Mouse (Mus musculus): ENCODE results near the gene Slc9a5. TPM values are rescaled to one million over a fixed set of nuclear protein-coding genes. Genes with fewer than 3 reads are reported as not detected.

The Slc9a5 gene
- polyA plus RNA-seq, 1 experiment from 2014 or later: 13.8 TPM

GRCm38 (mm10) chr8:105346611-105347427 lies 1.8 kb upstream of the Slc9a5 start:
- peak; percentile 40 for ATAC-seq (ENCODE audit: low FRiP score, low read depth)
- WGBS: 3% methylated on average over 34 of the region's 34 CpGs
- H3K36me3 ChIP-seq: no peaks in the 10 kb centered on the region
- no peaks in the 10 kb centered on the region for H3K9me3 ChIP-seq
- no peaks in the 10 kb centered on the region; the same call in 1 of the 2 replicates for H3K27me3 ChIP-seq
- H3K27ac ChIP-seq (replicated peaks): peak overlapping the region; percentile 85; the same call in 1 of the 2 replicates
- H3K4me2 ChIP-seq: peak overlapping the region; percentile 99
- peaks cover 37% of the 10 kb centered on the region for H3K4me1 ChIP-seq (replicated peaks)
- peak overlapping the region; percentile 77 for H3K4me3 ChIP-seq
- 0 out of 2 replicates have a peak overlapping the region, but pooled peaks have one; percentile 82 for H3K9ac ChIP-seq

DNA sequence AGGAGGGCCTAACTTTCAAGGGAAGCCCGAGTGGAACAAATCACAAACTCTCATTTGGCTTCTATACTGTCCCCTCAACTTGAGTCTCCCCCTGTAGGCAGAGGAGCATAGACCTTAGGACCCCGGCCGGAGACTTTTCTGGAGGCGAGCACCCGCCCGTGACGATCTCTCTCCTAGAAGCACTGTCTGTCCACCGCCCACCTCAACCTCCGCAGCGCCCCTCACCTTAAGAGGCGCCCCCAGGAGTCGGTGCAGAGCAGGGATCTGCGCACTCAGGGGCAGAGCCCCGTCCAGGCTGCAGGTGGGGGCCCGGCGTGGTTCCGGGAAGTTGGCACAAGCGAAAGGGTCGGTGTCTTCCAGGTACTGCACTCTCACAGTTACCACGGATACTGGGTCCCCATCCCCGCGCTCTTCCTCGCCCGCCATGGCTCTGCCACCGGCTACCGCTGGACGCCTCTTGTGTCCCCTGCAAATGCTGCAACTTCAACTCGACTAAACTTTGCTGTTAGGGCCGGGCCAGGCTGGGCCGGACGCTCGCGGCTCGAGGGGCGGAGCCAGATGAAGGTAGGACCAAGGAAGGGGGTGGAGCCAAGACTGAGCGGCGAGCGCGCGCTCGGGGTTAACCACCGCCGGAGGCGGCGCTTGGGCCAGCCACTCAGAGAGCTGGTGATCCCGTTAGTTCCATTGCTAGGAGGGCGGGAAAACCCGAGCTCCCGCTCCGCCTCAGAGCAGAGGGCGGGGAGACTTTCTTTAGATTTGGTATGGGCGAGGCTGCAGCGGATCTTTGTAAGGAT lies 1.0 kb upstream of the Slc9a5 start, which contains the start of gene Fhod1:
TSS of gene Fhod1 (minus strand) at position 526 of the 794 bp plus-strand sequence.
- no peaks in the 10 kb centered on the region for H3K36me3 ChIP-seq
- peak within 1 kb of the TSS; percentile 82 for H3K9ac ChIP-seq
- 1% methylated on average over 53 of the region's 53 CpGs for WGBS
- peak within 1 kb of the TSS; percentile 85 for H3K27ac ChIP-seq (replicated peaks)
- H3K4me3 ChIP-seq: peak within 1 kb of the TSS; percentile 77
- no peaks in the 10 kb centered on the region; the same call in 1 of the 2 replicates for H3K27me3 ChIP-seq
- peak; percentile 87 for ATAC-seq (ENCODE audit: low FRiP score, low read depth)
- H3K4me2 ChIP-seq: peak within 1 kb of the TSS; percentile 99
- H3K9me3 ChIP-seq: no peaks in the 10 kb centered on the region
- peaks cover 37% of the 10 kb centered on the region for H3K4me1 ChIP-seq (replicated peaks)

DNA sequence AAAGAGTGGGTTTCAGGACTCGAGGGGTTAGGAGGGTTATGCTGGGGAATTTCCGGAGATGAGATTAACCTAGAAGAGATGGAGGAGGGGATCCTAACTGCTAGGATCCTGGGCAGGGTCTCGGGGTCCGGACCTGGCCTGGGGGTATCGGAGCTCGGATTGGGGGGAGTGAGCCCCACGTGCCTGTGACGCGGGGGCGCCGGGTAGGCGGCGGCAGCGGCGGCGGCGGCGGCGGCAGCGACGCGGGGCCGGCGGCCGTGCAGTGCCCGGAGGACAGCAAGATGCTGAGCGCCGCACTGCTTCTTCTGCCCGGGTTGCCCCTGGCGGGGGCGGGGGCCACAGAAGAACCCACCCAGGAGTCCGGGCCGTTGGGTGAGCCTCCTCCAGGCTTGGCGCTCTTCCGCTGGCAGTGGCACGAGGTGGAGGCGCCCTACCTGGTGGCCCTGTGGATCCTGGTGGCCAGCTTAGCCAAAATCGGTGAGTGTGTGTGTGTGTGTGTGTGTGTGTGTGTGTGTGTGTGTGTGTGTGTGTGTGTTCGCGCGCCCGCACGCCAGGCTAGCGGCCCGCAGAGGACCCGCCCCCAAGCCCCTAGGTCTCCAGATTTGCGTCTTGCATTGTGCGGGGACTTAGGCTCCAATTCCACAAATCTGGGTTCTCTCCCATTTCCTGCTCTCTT lies 591 bp downstream of the Slc9a5 start:
- under 1% methylated on average over 32 of the region's 48 CpGs for WGBS
- H3K27ac ChIP-seq (replicated peaks): peak overlapping the region; percentile 85
- H3K36me3 ChIP-seq: no peaks in the 10 kb centered on the region
- H3K4me3 ChIP-seq: peak overlapping the region; percentile 77
- H3K4me1 ChIP-seq (replicated peaks): peaks cover 37% of the 10 kb centered on the region
- peak overlapping the region; percentile 99 for H3K4me2 ChIP-seq
- H3K9me3 ChIP-seq: no peaks in the 10 kb centered on the region
- peak overlapping the region; percentile 82 for H3K9ac ChIP-seq
- H3K27me3 ChIP-seq: no peaks in the 10 kb centered on the region; the same call in 1 of the 2 replicates
- peak; percentile 29 for ATAC-seq (ENCODE audit: low FRiP score, low read depth)

DNA sequence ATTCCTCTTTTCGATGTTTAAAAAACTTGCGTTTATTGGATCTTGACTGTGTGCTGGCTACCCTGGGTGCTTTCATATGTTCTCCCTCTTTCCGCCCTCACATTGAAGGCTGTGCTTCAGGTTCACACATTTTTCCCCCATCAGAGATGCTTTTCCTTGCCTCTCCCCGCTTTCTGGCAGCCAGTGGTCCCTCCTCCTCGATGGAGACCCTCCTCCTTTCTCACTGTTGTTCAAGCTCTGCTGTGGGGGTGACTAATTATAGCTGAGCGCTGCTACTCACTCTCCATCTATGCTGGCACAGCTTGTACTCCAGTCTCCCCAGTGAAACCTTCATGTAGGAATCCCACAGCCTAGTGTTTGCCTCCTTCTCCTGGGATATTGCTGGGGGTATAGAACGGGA lies 1.5 kb downstream of the Slc9a5 start:
- H3K27me3 ChIP-seq: no peaks in the 10 kb centered on the region; the same call in 1 of the 2 replicates
- peaks cover 37% of the 10 kb centered on the region for H3K4me1 ChIP-seq (replicated peaks)
- H3K9ac ChIP-seq: 0 out of 2 replicates have a peak overlapping the region, but pooled peaks have one; percentile 9
- 34% methylated on average over 7 of the region's 7 CpGs for WGBS
- peak overlapping the region; percentile 99 for H3K4me2 ChIP-seq
- H3K27ac ChIP-seq (replicated peaks): peak overlapping the region; percentile 85; the same call in 1 of the 2 replicates
- H3K9me3 ChIP-seq: no peaks in the 10 kb centered on the region
- peak overlapping the region; percentile 77 for H3K4me3 ChIP-seq
- ATAC-seq (ENCODE audit: low FRiP score, low read depth): no peak
- H3K36me3 ChIP-seq: no peaks in the 10 kb centered on the region; the same call in 1 of the 2 replicates

- no peaks in the 10 kb centered on the region for H3K27me3 ChIP-seq
Observed at GRCm38 (mm10) chr8:105353583-105354135, 5.0 kb downstream of the Slc9a5 start.

GRCm38 (mm10) chr8:105354549-105354948 lies 5.9 kb downstream of the Slc9a5 start:
- no peak overlapping the region for H3K4me3 ChIP-seq
- H3K4me1 ChIP-seq (replicated peaks): peaks cover 17% of the 10 kb centered on the region
- no peaks in the 10 kb centered on the region for H3K9me3 ChIP-seq
- WGBS: 91% methylated on average over 4 of the region's 4 CpGs
- no peak overlapping the region for H3K4me2 ChIP-seq
- H3K27ac ChIP-seq (replicated peaks): no peak overlapping the region
- no peak for ATAC-seq (ENCODE audit: low FRiP score, low read depth)
- peaks cover 26% of the 10 kb centered on the region for H3K36me3 ChIP-seq
- H3K9ac ChIP-seq: no peak overlapping the region
- H3K27me3 ChIP-seq: no peaks in the 10 kb centered on the region

More at GRCm38 (mm10) chr8:105353583-105354135, 5.0 kb downstream of the Slc9a5 start:
- Histone ChIP-seq H3K36me3 (peaks cover 21% of the 10 kb centered on the region; the same call in 1 of the 2 replicates), H3K27ac (replicated peaks) (no peak overlapping the region), H3K4me3 (no peak overlapping the region), H3K9ac (no peak overlapping the region), H3K4me2 (no peak overlapping the region), H3K9me3 (no peaks in the 10 kb centered on the region), H3K4me1 (replicated peaks) (peaks cover 19% of the 10 kb centered on the region)
- no peak for ATAC-seq (ENCODE audit: low FRiP score, low read depth)
- 71% methylated on average over 8 of the region's 8 CpGs for WGBS

DNA sequence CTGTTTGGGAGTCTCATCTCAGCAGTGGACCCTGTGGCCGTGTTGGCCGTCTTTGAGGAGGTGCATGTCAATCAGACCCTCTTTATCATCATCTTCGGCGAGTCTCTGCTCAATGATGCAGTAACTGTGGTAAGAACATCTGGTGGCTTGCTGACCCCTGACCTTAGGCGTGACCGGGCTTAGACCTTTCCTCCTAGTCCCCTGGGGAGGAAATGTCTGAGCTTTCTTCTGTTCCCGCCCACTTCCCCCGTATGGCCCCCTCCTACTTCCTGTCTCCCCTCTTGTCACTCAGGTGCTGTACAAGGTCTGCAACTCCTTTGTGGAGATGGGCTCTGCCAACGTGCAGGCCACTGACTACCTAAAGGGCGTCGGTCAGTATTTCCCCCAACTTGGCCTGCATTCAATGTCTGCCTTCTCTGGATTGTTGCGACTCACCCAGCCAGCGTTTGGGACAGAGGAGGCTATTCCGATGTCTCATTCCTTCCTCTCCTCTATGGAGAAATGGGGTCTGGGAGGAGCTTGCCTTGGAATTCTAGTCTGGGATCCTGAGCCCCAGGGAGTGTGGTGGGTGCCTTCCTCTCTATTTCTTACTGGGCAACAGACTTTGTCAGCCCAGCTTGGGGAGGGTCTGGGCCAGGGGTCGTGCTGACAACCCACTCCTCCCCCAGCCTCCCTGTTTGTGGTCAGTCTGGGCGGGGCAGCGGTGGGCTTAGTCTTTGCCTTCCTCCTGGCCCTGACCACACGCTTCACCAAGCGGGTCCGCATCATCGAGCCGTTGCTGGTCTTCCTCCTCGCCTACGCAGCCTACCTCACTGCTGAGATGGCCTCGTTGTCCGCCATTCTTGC lies 6.8 kb downstream of the Slc9a5 start:
- peaks cover 9% of the 10 kb centered on the region for H3K4me1 ChIP-seq (replicated peaks)
- no peak overlapping the region for H3K4me3 ChIP-seq
- ATAC-seq (ENCODE audit: low FRiP score, low read depth): no peak
- WGBS: 61% methylated on average over 26 of the region's 26 CpGs
- H3K27ac ChIP-seq (replicated peaks): no peak overlapping the region
- peaks cover 26% of the 10 kb centered on the region for H3K36me3 ChIP-seq
- no peak overlapping the region for H3K4me2 ChIP-seq
- H3K9me3 ChIP-seq: no peaks in the 10 kb centered on the region
- H3K9ac ChIP-seq: no peak overlapping the region
- H3K27me3 ChIP-seq: no peaks in the 10 kb centered on the region

- Histone ChIP-seq H3K9me3 (no peaks in the 10 kb centered on the region), H3K9ac (no peak overlapping the region), H3K4me2 (no peak overlapping the region), H3K4me1 (replicated peaks) (peaks cover 4% of the 10 kb centered on the region; the same call in 1 of the 2 replicates), H3K27me3 (no peaks in the 10 kb centered on the region), H3K36me3 (peaks cover 26% of the 10 kb centered on the region), H3K4me3 (no peak overlapping the region), H3K27ac (replicated peaks) (no peak overlapping the region)
- WGBS: 87% methylated on average over 14 of the region's 14 CpGs
- no peak for ATAC-seq (ENCODE audit: low FRiP score, low read depth)
Observed at GRCm38 (mm10) chr8:105356681-105357080, 8.0 kb downstream of the Slc9a5 start.

DNA sequence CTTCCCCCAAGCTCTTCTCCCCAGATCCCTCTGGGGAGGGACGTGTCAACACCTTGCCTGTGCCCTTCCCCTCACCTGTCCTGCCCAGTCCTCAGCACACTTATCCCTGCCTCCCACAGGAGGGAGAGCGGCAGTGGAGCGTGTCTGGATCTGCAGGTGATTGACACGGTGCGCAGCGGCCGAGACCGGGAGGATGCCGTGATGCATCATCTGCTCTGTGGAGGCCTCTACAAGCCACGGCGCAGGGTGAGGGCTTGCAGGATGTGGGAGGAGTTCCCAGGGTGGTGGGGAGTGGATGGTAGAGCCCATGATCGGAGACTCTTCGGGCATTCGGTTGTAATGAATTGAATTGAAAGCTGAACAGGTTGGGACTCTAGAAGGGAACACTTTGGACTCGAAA lies 10.6 kb downstream of the Slc9a5 start:
- Histone ChIP-seq H3K9ac (no peak overlapping the region), H3K27me3 (no peaks in the 10 kb centered on the region), H3K4me2 (no peak overlapping the region), H3K9me3 (no peaks in the 10 kb centered on the region), H3K27ac (replicated peaks) (no peak overlapping the region), H3K36me3 (peaks cover 35% of the 10 kb centered on the region), H3K4me3 (no peak overlapping the region), H3K4me1 (replicated peaks) (peaks cover 6% of the 10 kb centered on the region; the same call in 1 of the 2 replicates)
- 70% methylated on average over 15 of the region's 15 CpGs for WGBS
- ATAC-seq (ENCODE audit: low FRiP score, low read depth): no peak

GRCm38 (mm10) chr8:105359646-105360045 lies 11.0 kb downstream of the Slc9a5 start:
- no peaks in the 10 kb centered on the region for H3K27me3 ChIP-seq
- no peak overlapping the region for H3K4me3 ChIP-seq

More at GRCm38 (mm10) chr8:105359646-105360045, 11.0 kb downstream of the Slc9a5 start:
- Histone ChIP-seq H3K4me1 (replicated peaks) (peaks cover 6% of the 10 kb centered on the region; the same call in 1 of the 2 replicates), H3K9ac (no peak overlapping the region), H3K9me3 (no peaks in the 10 kb centered on the region), H3K36me3 (peaks cover 38% of the 10 kb centered on the region), H3K4me2 (no peak overlapping the region), H3K27ac (replicated peaks) (no peak overlapping the region)
- 0 out of 2 replicates have a peak, but pooled peaks have one; percentile 54 for ATAC-seq (ENCODE audit: low FRiP score, low read depth)
- WGBS: 47% methylated on average over 4 of the region's 4 CpGs
